Mouse (Mus musculus) retina, embryonic 14.5 days (tissue): ENCODE data around the gene Tomm20l.

ENCODE experiments used
- DNase-seq: peaks from one replicate; pipeline ENCODE4 v3.0.0-alpha.2; 2015; ENCODE audit warnings: low spot score

Gene Tomm20l

DNA sequence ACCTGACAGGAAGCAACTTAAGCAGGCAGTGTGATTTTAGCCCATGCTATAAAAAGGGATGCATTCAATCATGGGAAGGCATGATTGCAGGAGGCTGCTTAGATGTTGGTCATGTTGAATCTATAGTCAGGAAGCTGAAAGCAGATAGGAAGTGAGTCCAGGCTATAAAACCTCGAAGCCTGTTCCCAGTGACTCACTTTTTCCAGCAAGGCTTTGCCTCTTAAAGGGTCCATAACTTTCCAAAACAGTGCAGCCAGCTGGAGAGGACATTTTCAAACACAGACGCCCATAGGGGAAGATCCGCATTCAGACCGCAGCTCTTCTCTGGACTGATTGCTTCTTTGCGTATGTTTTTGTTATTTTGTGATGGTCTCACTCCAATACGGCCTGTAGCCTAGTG, 43.8 kb downstream of the Tomm20l start:
- DNase-seq, result no peak

GRCm38 (mm10) chr12:71157974-71158373, 46.7 kb downstream of the Tomm20l start:
- DNase-seq, result no peak

- no peak for DNase-seq
Observed at GRCm38 (mm10) chr12:71164410-71164809, 53.2 kb downstream of the Tomm20l start.

DNA sequence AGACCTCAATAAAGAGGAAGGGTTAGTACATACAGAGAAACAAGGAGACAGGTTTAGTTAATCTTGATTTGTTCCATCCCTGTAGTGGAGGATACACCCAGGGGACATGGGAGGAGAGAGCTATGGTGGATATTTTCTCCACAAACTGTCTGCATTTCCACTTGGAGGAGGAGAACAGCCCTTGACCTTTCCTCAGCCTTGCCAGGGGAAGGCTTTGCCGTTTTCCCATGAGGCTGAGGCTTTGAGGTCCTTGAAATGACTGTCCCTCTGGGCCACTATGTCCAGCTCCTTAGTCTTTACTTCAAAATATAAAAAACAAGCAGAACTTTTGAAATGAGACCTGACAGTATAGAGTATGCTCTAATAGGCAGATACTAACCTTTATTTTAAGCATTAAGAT, 58.7 kb downstream of the Tomm20l start:
- no peak for DNase-seq
